Mouse (Mus musculus): ENCODE data around the gene Zcchc7. TPM values are rescaled to one million over a fixed set of nuclear protein-coding genes. Genes with fewer than 3 reads are reported as not detected.

Gene Zcchc7
- total and polyA plus RNA-seq, 3 experiments, result 17.8 to 18.2 TPM; not detected in 1

DNA sequence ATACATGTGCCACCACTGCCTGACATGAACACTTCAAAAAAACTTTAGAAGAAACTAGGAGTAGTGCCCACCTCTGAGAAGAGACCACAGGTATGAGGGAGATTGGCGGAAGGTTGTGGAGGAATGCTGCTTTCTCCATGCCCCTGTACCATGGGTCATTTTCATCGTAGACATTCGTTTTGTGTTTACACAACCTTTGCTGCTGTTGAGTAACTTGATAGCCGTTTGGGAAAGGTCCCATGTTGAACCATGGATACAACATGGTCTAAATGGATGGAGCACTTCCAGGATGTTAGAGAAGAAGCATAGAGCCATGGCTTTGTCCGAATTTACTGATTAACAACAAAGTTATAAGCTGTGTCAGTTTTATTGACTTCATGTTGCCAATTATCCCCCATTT, 222.5 kb downstream of the Zcchc7 start:
- peaks cover 5% of the 10 kb centered on the region for H3K79me2 ChIP-seq (ENCODE audit: control insufficient read depth, insufficient read depth, low read length, poor library complexity)
- H3K27ac ChIP-seq (ENCODE audit: control insufficient read depth, low read depth, low read length), result no peak overlapping the region
- H3K4me1 ChIP-seq (ENCODE audit: control insufficient read depth in 1 of 2, insufficient read depth in 2 of 2, low read length in 2 of 2), result peaks cover 0 to 23% of the 10 kb centered on the region in 2 experiments; a peak in 3 of 4 replicates
- TF ChIP-seq RCOR1 (IDR thresholded peaks at IDR 0.05; ENCODE audit: low read depth, low read length) (no peak), SMC3 (IDR thresholded peaks at IDR 0.05; ENCODE audit: low read depth, low read length) (no peak)
- no peak overlapping the region for H3K9ac ChIP-seq (ENCODE audit: control insufficient read depth, low read depth, low read length, poor library complexity, severe bottlenecking)
- no peaks in the 10 kb centered on the region for H3K27me3 ChIP-seq (ENCODE audit: control insufficient read depth in 1 of 2, insufficient read depth in 2 of 2, low read length in 2 of 2)
- no peak for DNase-seq (ENCODE audit: low read depth, low spot score)
- no peaks in the 10 kb centered on the region for H3K9me3 ChIP-seq (replicated peaks; ENCODE audit: insufficient read depth, low read length)
- H3K36me3 ChIP-seq (ENCODE audit: control insufficient read depth in 1 of 2, insufficient read depth in 2 of 2, low read length in 2 of 2), result peaks cover 0 to 16% of the 10 kb centered on the region in 2 experiments; a peak in 2 of 4 replicates
- H3K4me3 ChIP-seq (ENCODE audit: control insufficient read depth in 1 of 2, insufficient read depth in 1 of 2, low read depth in 2 of 2, low read length in 2 of 2), result no peak overlapping the region

DNA sequence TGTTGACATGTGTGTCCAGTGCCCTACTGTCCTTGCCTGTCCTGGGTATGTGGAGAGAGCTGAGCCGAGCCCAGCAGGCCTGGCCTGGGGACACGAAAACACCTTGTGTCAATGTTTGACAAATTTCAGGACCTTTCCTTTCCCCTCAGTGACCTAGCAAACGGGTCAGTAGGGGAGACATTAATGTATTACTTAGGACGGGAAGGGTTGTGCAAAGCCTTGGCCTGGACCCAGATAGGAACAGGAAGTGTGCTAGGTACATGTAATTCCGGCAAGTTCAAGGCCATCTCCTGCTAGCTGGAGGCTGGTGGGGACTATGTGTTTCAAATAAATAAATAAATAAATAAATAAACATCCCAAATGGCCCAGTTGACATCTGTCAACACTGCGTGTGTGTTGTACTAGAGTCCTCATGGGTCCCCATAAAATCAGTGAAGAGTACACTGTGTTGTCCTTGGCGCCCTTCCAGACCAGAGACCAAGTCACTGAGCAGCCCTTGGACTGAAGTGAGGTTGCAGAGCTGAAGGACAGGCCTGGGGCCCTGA, 224.2 kb downstream of the Zcchc7 start:
- peaks cover 0 to 17% of the 10 kb centered on the region in 2 experiments; a peak in 2 of 4 replicates for H3K36me3 ChIP-seq (ENCODE audit: control insufficient read depth in 1 of 2, insufficient read depth in 2 of 2, low read length in 2 of 2)
- no peak overlapping the region for H3K4me3 ChIP-seq (ENCODE audit: control insufficient read depth in 1 of 2, insufficient read depth in 1 of 2, low read depth in 2 of 2, low read length in 2 of 2)
- peaks cover 5% of the 10 kb centered on the region for H3K79me2 ChIP-seq (ENCODE audit: control insufficient read depth, insufficient read depth, low read length, poor library complexity)
- H3K4me1 ChIP-seq (ENCODE audit: control insufficient read depth in 1 of 2, insufficient read depth in 2 of 2, low read length in 2 of 2), result peaks cover 0 to 24% of the 10 kb centered on the region in 2 experiments; a peak in 3 of 4 replicates
- H3K27ac ChIP-seq (ENCODE audit: control insufficient read depth, low read depth, low read length), result no peak overlapping the region
- no peaks in the 10 kb centered on the region for H3K9me3 ChIP-seq (replicated peaks; ENCODE audit: insufficient read depth, low read length)
- no peak overlapping the region for H3K9ac ChIP-seq (ENCODE audit: control insufficient read depth, low read depth, low read length, poor library complexity, severe bottlenecking)
- H3K27me3 ChIP-seq (ENCODE audit: control insufficient read depth in 1 of 2, insufficient read depth in 2 of 2, low read length in 2 of 2), result no peaks in the 10 kb centered on the region
- TF ChIP-seq ZNF384 (IDR thresholded peaks at IDR 0.05; ENCODE audit: low read depth, low read length) (no peak), ELF1 (IDR thresholded peaks at IDR 0.05; ENCODE audit: low read depth, low read length) (no peak), ZMIZ1 (IDR thresholded peaks at IDR 0.05; ENCODE audit: low read depth, low read length) (no peak), MAZ (IDR thresholded peaks at IDR 0.05; ENCODE audit: low read depth, low read length) (no peak), NRF1 (IDR thresholded peaks at IDR 0.05; ENCODE audit: insufficient read depth, low read depth, low read length, poor library complexity, severe bottlenecking) (no peak), JUND (IDR thresholded peaks at IDR 0.05; ENCODE audit: low read depth, low read length) (no peak), BHLHE40 (IDR thresholded peaks at IDR 0.05; ENCODE audit: borderline replicate concordance, low read depth, low read length) (no peak), USF1 (IDR thresholded peaks at IDR 0.05; ENCODE audit: low read depth, low read length) (no peak), CTCF (IDR thresholded peaks at IDR 0.05 in 2 of 3, conservative IDR thresholded peaks at IDR 0.05 in 1 of 3; ENCODE audit: control insufficient read depth in 1 of 3, insufficient read depth in 1 of 3, low read depth in 2 of 3, low read length in 3 of 3, poor library complexity in 1 of 3, severe bottlenecking in 1 of 3) (no peak), USF2 (IDR thresholded peaks at IDR 0.05; ENCODE audit: borderline replicate concordance in 1 of 2, insufficient read depth in 1 of 2, low read depth in 1 of 2, low read length in 2 of 2) (no peak), CHD2 (IDR thresholded peaks at IDR 0.05; ENCODE audit: low read length) (no peak), POLR2AphosphoS5 (IDR thresholded peaks at IDR 0.05; ENCODE audit: borderline replicate concordance, low read depth, low read length) (no peak), UBTF (IDR thresholded peaks at IDR 0.05; ENCODE audit: borderline replicate concordance, insufficient read depth, low read depth, low read length) (no peak), EP300 (IDR thresholded peaks at IDR 0.05; ENCODE audit: low read depth in 1 of 2, low read length in 2 of 2) (no peak), TBP (IDR thresholded peaks at IDR 0.05; ENCODE audit: low read depth, low read length) (no peak), MYC (IDR thresholded peaks at IDR 0.05; ENCODE audit: low read depth, low read length) (no peak), SMC3 (IDR thresholded peaks at IDR 0.05; ENCODE audit: low read depth, low read length) (no peak)
- DNase-seq (ENCODE audit: low read depth, low spot score), result no peak

Data from MEL (cell line).